Mouse (Mus musculus): ENCODE data around the gene Samd4b.

DNA sequence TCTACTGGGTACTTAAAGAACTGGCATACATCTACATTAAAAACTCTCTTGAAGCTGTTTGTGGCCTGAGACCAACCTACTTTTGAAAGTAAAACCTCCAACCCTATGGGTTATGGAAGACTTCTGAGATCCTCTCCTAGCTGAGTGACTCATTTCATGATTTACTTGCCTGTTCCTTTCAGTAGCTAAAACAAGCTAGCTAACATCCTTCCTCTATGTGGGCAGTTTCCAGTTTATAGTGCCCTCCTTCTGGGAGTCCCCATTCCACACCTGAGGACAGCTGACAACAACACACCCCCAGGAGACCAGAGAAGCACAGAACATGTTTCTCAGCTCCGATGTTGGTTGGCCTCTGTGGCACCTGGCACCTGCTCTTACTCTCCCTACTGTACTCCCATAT, 174.9 kb downstream of the Samd4b start:
- TF ChIP-seq CTCF (IDR thresholded peaks at IDR 0.05; ENCODE audit: low read depth, low read length) (no peak), TAL1 (conservative IDR thresholded peaks at IDR 0.05; ENCODE audit: low read depth, low read length) (no peak), POLR2AphosphoS5 (IDR thresholded peaks at IDR 0.05; ENCODE audit: insufficient replicate concordance, low read depth, low read length) (no peak), GATA1 (IDR thresholded peaks at IDR 0.05; ENCODE audit: borderline replicate concordance, low read length) (no peak)
